Mouse (Mus musculus) liver, embryonic 14.5 days (tissue): ENCODE data around the gene Arhgef7. TPM values are rescaled to one million over a fixed set of nuclear protein-coding genes. Genes with fewer than 3 reads are reported as not detected.

Experiments used
- ATAC-seq: fragments of 200-750 bp; cut with Nextera tagmentation; 2 replicates; pipeline ENCODE4 v1.8.0; 2017; ENCODE audit warnings: moderate number of reproducible peaks, mild to moderate bottlenecking, moderate library complexity; ENCODE audit not compliant: insufficient read depth
- DNase-seq, 3 experiments: peaks; one replicate each; pipeline ENCODE4 v3.0.0-alpha.2; 2012 to 2013; ENCODE audit warnings: low read depth in 3 of 3, low spot score in 3 of 3
- H3K27ac ChIP-seq: fragments of 300-500 bp; sonication (generic); 2 replicates; pipeline ENCODE4 v1.5.1; 2014; ENCODE audit warnings: moderate library complexity, mild to moderate bottlenecking, control low read depth, inconsistent platforms
- H3K27me3 ChIP-seq: fragments of 300-500 bp; sonication (generic); 2 replicates; pipeline ENCODE4 v1.6.1; 2014; ENCODE audit warnings: mild to moderate bottlenecking, low read length, moderate library complexity; ENCODE audit not compliant: control insufficient read depth, insufficient read depth
- H3K36me3 ChIP-seq: fragments of 300-500 bp; sonication (generic); replicated peaks from 2 replicates; pipeline ENCODE4 v1.6.1; 2014; ENCODE audit warnings: low read depth; ENCODE audit not compliant: control insufficient read depth, insufficient read depth
- H3K4me1 ChIP-seq, 2 experiments: fragments of 200-500 bp in 1 of 2; fragments of 300-500 bp in 1 of 2; sonication (generic) in 1 of 2; replicated peaks; 2 replicates each; pipeline ENCODE4 v1.6.1; 2012 to 2014; ENCODE audit warnings: antibody characterized with exemption in 1 of 2, inconsistent platforms in 1 of 2, low read length in 1 of 2; ENCODE audit not compliant: control insufficient read depth in 2 of 2, insufficient read depth in 2 of 2
- H3K4me2 ChIP-seq: fragments of 300-500 bp; sonication (generic); 2 replicates; pipeline ENCODE4 v1.6.1; 2014; ENCODE audit warnings: low read depth, mild to moderate bottlenecking, control low read depth, moderate library complexity
- H3K4me3 ChIP-seq, 2 experiments: fragments of 200-500 bp in 1 of 2; fragments of 300-500 bp in 1 of 2; sonication (generic) in 1 of 2; 2 replicates each; pipeline ENCODE4 v1.5.1; 2012 to 2014; ENCODE audit warnings: low read depth in 2 of 2, low read length in 2 of 2, mild to moderate bottlenecking in 2 of 2, control low read depth in 1 of 2, inconsistent platforms in 1 of 2, moderate library complexity in 1 of 2; ENCODE audit not compliant: insufficient read depth in 1 of 2
- H3K9ac ChIP-seq: fragments of 300-500 bp; sonication (generic); replicated peaks from 2 replicates; pipeline ENCODE4 v1.6.1; 2014; ENCODE audit warnings: mild to moderate bottlenecking, control low read depth, moderate library complexity
- H3K9me3 ChIP-seq: fragments of 300-500 bp; sonication (generic); 2 replicates; pipeline ENCODE4 v1.6.1; 2016; ENCODE audit warnings: low read length, mixed read lengths; ENCODE audit not compliant: control insufficient read depth
- CTCF ChIP-seq: IDR thresholded peaks from 2 replicates; pipeline ENCODE4 v1.5.1; 2016; ENCODE audit warnings: antibody characterized with exemption, low read depth, control low read depth
- EP300 ChIP-seq: IDR thresholded peaks from 2 replicates; pipeline ENCODE4 v1.6.1; 2016; ENCODE audit warnings: antibody characterized with exemption, low read depth
- WGBS: fragments of 180-500 bp; shearing (Covaris S2); extraction: QIAGEN DNeasy Blood & Tissue Kit; methylation state at CpG from one replicate; pipeline ENCODE4 v1.1.7; 2014; ENCODE audit not compliant: insufficient replicate concordance; 5-methylcytosine and 5-hydroxymethylcytosine counted together
- polyA plus RNA-seq, 2 experiments: library from polyadenylated mRNA; depleted of rRNA in 1 of 2; stranded (reverse) in 1 of 2; unstranded in 1 of 2; fragments of >200 nt; fragmentation: Nextera tagmentation in 1 of 2; extraction: Ambion mirVana in 1 of 2; gene quantifications; 2 replicates each; pipeline versions ENCODE4 v1.2.1 to v1.2.3; 2012 to 2014

Gene Arhgef7
- polyA plus RNA-seq, 2 experiments = 6.5 to 7.0 TPM

DNA sequence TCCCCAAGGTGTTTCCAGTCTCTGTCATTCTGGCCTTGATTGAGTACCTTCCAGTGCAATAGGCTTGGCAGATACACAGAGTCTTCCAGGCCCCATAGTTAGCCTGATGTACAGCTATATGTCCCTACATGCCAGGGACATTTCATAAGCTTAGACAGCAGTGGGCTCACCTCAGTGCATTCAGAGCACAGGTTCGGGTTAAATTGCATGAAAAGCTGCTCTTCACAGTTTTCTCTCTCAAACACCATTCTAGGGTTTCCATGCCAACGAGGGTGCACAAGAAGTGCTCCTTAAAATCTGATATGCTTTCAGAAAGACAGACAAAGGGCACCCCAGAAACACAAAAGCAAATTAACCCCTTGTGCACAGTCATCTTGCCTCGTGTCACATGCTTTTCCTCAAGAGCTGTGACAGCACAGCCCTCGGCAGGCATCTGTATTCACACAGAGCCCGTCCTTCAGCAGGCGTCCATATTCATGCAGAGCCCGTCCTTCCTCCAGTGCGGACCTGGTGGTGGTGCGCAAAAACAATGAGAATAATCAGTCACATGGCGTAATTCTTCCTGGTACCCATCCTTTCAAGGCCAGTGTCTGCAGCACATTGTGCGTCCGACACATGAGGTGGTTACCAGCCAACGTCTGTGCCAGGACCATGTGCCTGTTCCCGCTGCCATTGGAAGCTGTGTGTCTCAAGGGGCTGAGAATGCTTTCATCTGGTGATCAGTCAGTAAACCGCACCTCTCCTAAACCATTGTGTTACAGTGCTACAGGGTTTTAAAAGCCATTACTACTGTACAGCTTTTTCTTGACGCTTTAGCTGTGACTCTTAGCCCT is 102.9 kb downstream of the Arhgef7 start:
- Histone ChIP-seq H3K4me2 (no peak overlapping the region), H3K4me3 (no peak overlapping the region), H3K9ac (no peak overlapping the region), H3K27me3 (no peaks in the 10 kb centered on the region), H3K27ac (no peak overlapping the region), H3K4me1 (no peaks in the 10 kb centered on the region; a peak in 1 of 4 replicates), H3K36me3 (peaks cover 2% of the 10 kb centered on the region; the same call in 1 of the 2 replicates), H3K9me3 (no peaks in the 10 kb centered on the region)
- DNase-seq = no peak
- no peak for TF ChIP-seq EP300
- 70% methylated on average over 16 of the region's 16 CpGs for WGBS
- ATAC-seq = no peak

DNA sequence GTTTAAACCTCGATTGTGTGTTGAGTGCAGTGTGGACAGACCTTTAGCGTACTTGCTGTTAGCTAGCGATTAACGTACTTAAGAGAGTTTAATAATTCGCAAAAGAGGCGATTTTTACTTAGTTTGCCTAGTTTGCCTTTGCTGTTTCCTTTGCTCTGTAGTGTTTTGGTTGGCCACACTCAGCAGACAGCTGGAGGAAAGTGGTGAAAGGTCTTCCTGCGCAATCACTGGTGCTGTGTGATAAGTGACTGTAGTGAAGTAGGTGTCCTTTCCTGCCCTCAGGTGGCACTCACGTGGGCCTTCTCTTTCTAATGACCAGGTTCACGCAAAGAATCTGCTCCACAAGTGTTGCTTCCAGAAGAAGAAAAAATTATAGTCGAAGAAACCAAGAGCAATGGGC is 103.7 kb downstream of the Arhgef7 start:
- ATAC-seq (no peak), DNase-seq (peak in 1 of 3 experiments; percentile 7)
- TF ChIP-seq CTCF (no peak), EP300 (no peak)
- H3K36me3 ChIP-seq = peaks cover 2% of the 10 kb centered on the region; the same call in 1 of the 2 replicates
- H3K27ac ChIP-seq = no peak overlapping the region
- no peak overlapping the region for H3K9ac ChIP-seq
- no peaks in the 10 kb centered on the region for H3K27me3 ChIP-seq
- 57% methylated on average over 10 of the region's 10 CpGs for WGBS
- no peaks in the 10 kb centered on the region; a peak in 1 of 4 replicates for H3K4me1 ChIP-seq
- no peak overlapping the region for H3K4me2 ChIP-seq
- H3K4me3 ChIP-seq = no peak overlapping the region
- H3K9me3 ChIP-seq = no peaks in the 10 kb centered on the region

DNA sequence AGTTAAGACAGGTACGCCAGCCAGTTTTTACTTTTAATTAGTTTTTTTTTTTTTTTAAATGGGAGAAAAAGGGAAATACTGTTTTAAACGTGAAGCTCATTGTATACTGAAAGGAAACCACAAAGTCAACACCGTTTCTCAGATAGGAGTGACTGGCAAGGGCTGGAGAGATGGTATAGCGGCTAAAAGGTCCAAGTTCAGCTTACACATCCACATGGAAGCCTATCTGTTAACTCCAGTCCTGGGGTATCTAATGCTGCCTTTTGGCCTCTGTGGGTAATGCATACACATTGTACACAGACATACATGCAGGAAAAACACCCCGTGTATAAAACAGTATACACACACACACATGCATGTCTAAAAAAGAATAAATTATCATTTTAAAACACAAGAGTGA is 104.4 kb downstream of the Arhgef7 start:
- H3K27me3 ChIP-seq = no peaks in the 10 kb centered on the region
- no peaks in the 10 kb centered on the region; a peak in 1 of 4 replicates for H3K4me1 ChIP-seq
- H3K27ac ChIP-seq = no peak overlapping the region
- WGBS = 23% methylated on average over 5 of the region's 5 CpGs
- H3K4me2 ChIP-seq = no peak overlapping the region
- ATAC-seq (no peak), DNase-seq (no peak)
- H3K36me3 ChIP-seq = peaks cover 2% of the 10 kb centered on the region; the same call in 1 of the 2 replicates
- H3K4me3 ChIP-seq = no peak overlapping the region
- H3K9me3 ChIP-seq = no peaks in the 10 kb centered on the region
- TF ChIP-seq CTCF (no peak), EP300 (no peak)
- no peak overlapping the region for H3K9ac ChIP-seq

DNA sequence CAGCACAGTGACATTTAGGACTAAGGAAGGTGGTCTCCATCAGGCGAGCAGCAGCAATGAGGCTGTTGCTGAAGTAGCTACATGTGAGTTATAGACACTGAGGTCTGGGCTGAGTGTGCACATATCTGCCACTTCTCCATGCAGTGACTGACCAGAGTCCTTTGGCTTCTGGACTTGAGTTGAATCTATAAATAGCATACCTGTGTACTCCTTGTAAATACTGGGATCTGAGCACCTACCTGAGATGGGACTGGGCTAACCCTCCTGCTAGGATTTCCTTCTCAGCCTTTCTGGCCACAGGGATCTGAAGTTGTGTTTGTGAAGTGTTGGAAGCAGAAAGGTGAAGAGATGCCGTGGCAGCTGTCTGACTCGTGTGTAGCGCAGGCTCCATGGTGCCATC is 105.6 kb downstream of the Arhgef7 start:
- no peak overlapping the region for H3K4me3 ChIP-seq
- no peak overlapping the region for H3K27ac ChIP-seq
- H3K9ac ChIP-seq = no peak overlapping the region
- no peaks in the 10 kb centered on the region; a peak in 1 of 4 replicates for H3K4me1 ChIP-seq
- H3K9me3 ChIP-seq = no peaks in the 10 kb centered on the region
- TF ChIP-seq CTCF = no peak
- no peak for TF ChIP-seq EP300
- H3K27me3 ChIP-seq = no peaks in the 10 kb centered on the region
- WGBS = 72% methylated on average over 4 of the region's 4 CpGs
- DNase-seq (no peak), ATAC-seq (no peak)
- H3K36me3 ChIP-seq = peaks cover 2% of the 10 kb centered on the region; the same call in 1 of the 2 replicates
- no peak overlapping the region for H3K4me2 ChIP-seq

DNA sequence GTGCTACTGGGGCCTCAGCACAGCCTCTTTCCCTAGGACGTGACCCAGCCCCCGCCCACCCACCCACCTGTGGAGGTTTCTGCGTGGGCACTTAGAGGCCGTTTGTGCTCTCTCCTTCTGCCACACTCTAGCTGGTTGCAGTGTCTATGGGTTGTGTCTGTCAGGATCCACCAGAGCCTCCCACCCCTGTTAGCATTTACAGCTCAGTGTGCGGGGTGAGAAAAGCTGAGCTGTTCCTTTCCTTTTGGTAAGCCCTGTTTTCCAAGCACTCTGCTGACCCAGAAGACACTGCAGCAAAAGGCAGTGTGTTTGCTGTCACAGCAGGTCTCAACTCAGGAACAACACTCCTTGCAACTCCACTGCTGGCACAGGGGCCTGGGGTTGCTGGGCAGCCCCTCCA is 106.7 kb downstream of the Arhgef7 start:
- TF ChIP-seq EP300 (no peak), CTCF (no peak)
- Histone ChIP-seq H3K9ac (no peak overlapping the region), H3K4me1 (no peaks in the 10 kb centered on the region; a peak in 1 of 4 replicates), H3K9me3 (no peaks in the 10 kb centered on the region), H3K27me3 (no peaks in the 10 kb centered on the region), H3K36me3 (peaks cover 2% of the 10 kb centered on the region; the same call in 1 of the 2 replicates), H3K4me2 (no peak overlapping the region), H3K27ac (no peak overlapping the region), H3K4me3 (no peak overlapping the region)
- DNase-seq (no peak), ATAC-seq (no peak)
- WGBS = 83% methylated on average over 5 of the region's 5 CpGs
